Mouse (Mus musculus) ovary, adult 18-20 months (tissue): ENCODE results near the gene Sumf1.
A peak's percentile ranks its signal among the peaks of the same experiment; 100 is the strongest.

ENCODE experiments used
- DNase-seq: peaks from one replicate; pipeline ENCODE4 v3.0.0; 2022; ENCODE audit warnings: low spot score, mixed read lengths

The Sumf1 gene

GRCm38 (mm10) chr6:108206914-108207566, 21.7 kb upstream of the Sumf1 start:
- DNase-seq, result no peak

- DNase-seq, result no peak
These were observed 20.8 kb upstream of the Sumf1 start for GRCm38 (mm10) chr6:108206145-108206544.

GRCm38 (mm10) chr6:108204322-108204721, 18.9 kb upstream of the Sumf1 start:
- no peak for DNase-seq

- DNase-seq, result no peak
These were observed 12.9 kb upstream of the Sumf1 start for GRCm38 (mm10) chr6:108198286-108198685.

GRCm38 (mm10) chr6:108197117-108197516, 11.7 kb upstream of the Sumf1 start:
- no peak for DNase-seq

- DNase-seq, result no peak
These were observed 11.3 kb upstream of the Sumf1 start for GRCm38 (mm10) chr6:108196665-108197064.

- DNase-seq, result no peak
These were observed 7.2 kb upstream of the Sumf1 start for GRCm38 (mm10) chr6:108192632-108193031.

- DNase-seq, result no peak
These were observed 5.3 kb upstream of the Sumf1 start for GRCm38 (mm10) chr6:108190690-108191089.

- no peak for DNase-seq
These were observed 265 bp upstream of the Sumf1 start for GRCm38 (mm10) chr6:108185685-108186009.

GRCm38 (mm10) chr6:108179087-108179486, 6.3 kb downstream of the Sumf1 start:
- no peak for DNase-seq

- no peak for DNase-seq
These were observed 11.2 kb downstream of the Sumf1 start for GRCm38 (mm10) chr6:108174181-108174580.

- no peak for DNase-seq
These were observed 13.2 kb downstream of the Sumf1 start for GRCm38 (mm10) chr6:108172219-108172618.

- no peak for DNase-seq
These were observed 15.9 kb downstream of the Sumf1 start for GRCm38 (mm10) chr6:108169466-108169865.

GRCm38 (mm10) chr6:108168723-108169122, 16.7 kb downstream of the Sumf1 start:
- DNase-seq, result no peak

GRCm38 (mm10) chr6:108167946-108168680, 17.3 kb downstream of the Sumf1 start:
- DNase-seq, result no peak

- no peak for DNase-seq
These were observed 19.8 kb downstream of the Sumf1 start for GRCm38 (mm10) chr6:108165598-108165997.

- no peak for DNase-seq
These were observed 20.4 kb downstream of the Sumf1 start for GRCm38 (mm10) chr6:108164935-108165334.

- DNase-seq, result no peak
These were observed 24.8 kb downstream of the Sumf1 start for GRCm38 (mm10) chr6:108160608-108161007.

GRCm38 (mm10) chr6:108156881-108157280, 28.5 kb downstream of the Sumf1 start:
- no peak for DNase-seq

- no peak for DNase-seq
These were observed 31.1 kb downstream of the Sumf1 start for GRCm38 (mm10) chr6:108154243-108154642.

- peak; percentile 7 for DNase-seq
These were observed 32.6 kb downstream of the Sumf1 start for GRCm38 (mm10) chr6:108152661-108153269.

- DNase-seq, result no peak
These were observed 33.3 kb downstream of the Sumf1 start for GRCm38 (mm10) chr6:108152081-108152480.

GRCm38 (mm10) chr6:108149235-108149634, 36.1 kb downstream of the Sumf1 start:
- DNase-seq, result no peak
